Mouse (Mus musculus) lung, embryonic 14.5 days (tissue): ENCODE measurements around the gene Dnase1l1. TPM values are rescaled to one million over a fixed set of nuclear protein-coding genes. Genes with fewer than 3 reads are reported as not detected.

Experiments
- ATAC-seq: fragments of 200-750 bp; cut with Nextera tagmentation; 2 replicates; pipeline ENCODE4 v1.8.0; 2017; ENCODE audit warnings: mild to moderate bottlenecking, moderate TSS enrichment, moderate library complexity; ENCODE audit not compliant: insufficient read depth
- DNase-seq: peaks from one replicate; pipeline ENCODE4 v3.0.0-alpha.2; 2015
- H3K27ac ChIP-seq: fragments of 300-500 bp; sonication (generic); 2 replicates; pipeline ENCODE4 v1.5.1; 2014; ENCODE audit warnings: low read depth, mild to moderate bottlenecking, moderate library complexity
- H3K27me3 ChIP-seq: fragments of 300-500 bp; sonication (generic); 2 replicates; pipeline ENCODE4 v1.6.1; 2014; ENCODE audit warnings: low read length, control low read depth; ENCODE audit not compliant: insufficient read depth
- H3K36me3 ChIP-seq: fragments of 300-500 bp; sonication (generic); 2 replicates; pipeline ENCODE4 v1.6.1; 2014; ENCODE audit warnings: control low read depth; ENCODE audit not compliant: insufficient read depth
- H3K4me1 ChIP-seq: fragments of 300-500 bp; sonication (generic); 2 replicates; pipeline ENCODE4 v1.6.1; 2014; ENCODE audit warnings: antibody characterized with exemption, control low read depth; ENCODE audit not compliant: insufficient read depth
- H3K4me2 ChIP-seq: fragments of 300-500 bp; sonication (generic); 2 replicates; pipeline ENCODE4 v1.6.1; 2014; ENCODE audit warnings: mild to moderate bottlenecking
- H3K4me3 ChIP-seq: fragments of 300-500 bp; sonication (generic); 2 replicates; pipeline ENCODE4 v1.5.1; 2014; ENCODE audit warnings: low read depth, low read length
- H3K9ac ChIP-seq: fragments of 300-500 bp; sonication (generic); 2 replicates; pipeline ENCODE4 v1.6.1; 2014
- H3K9me3 ChIP-seq: fragments of 300-500 bp; sonication (generic); 2 replicates; pipeline ENCODE4 v1.6.1; 2016; ENCODE audit warnings: low read depth, low read length, control low read depth
- CTCF ChIP-seq: IDR thresholded peaks from 2 replicates; pipeline ENCODE4 v1.5.1; 2016; ENCODE audit warnings: antibody characterized with exemption, low read depth
- WGBS: fragments of 180-500 bp; shearing (Covaris S2); extraction: QIAGEN DNeasy Blood & Tissue Kit; methylation state at CpG from one replicate; pipeline ENCODE4 v1.1.7; 2014; 5-methylcytosine and 5-hydroxymethylcytosine counted together
- polyA plus RNA-seq: library from polyadenylated mRNA; unstranded; fragments of >200 nt; fragmentation: Nextera tagmentation; extraction: Ambion mirVana; gene quantifications from 2 replicates; pipeline ENCODE4 v1.2.1, GENCODE M21; 2014

Gene Dnase1l1
- polyA plus RNA-seq, 1 experiment from 2014 or later = 11.0 TPM

DNA sequence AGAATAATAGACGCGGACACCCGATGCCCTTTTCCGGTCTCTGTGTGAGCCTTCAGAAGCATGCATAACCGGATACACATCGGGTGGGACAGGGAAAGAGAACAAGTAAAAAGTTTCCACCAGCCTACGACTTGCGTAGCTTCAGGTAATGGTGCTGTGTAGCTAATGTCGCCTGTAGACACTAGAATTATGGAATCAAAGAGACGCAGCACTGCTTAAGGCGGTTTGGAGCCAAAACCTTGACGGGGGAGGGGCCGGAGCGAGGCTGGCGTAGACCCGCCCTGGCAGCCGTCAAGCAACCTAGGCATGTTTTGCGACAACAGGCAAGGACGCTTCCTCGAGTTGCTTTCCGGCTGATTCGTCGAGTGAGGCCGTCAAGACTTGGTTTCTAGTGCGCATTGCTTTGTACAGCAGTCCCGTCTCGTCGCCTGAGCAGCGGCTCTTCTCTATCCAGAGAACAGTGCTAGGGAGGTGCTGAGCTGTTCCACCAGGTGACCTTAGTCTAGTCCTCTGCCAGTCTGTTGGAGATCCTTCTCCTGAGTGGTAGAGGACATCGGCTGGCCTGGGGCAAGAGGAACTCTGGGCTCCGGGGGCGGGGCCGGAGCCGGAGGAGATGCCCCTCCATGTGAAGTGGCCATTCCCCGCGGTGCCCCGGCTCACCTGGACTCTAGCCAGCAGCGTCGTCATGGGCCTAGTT, 406 bp upstream of the Dnase1l1 start:
- 7% methylated on average over 39 of the region's 39 CpGs for WGBS
- ATAC-seq (peak; percentile 71), DNase-seq (peak; percentile 92)
- Histone ChIP-seq H3K4me3 (peak overlapping the region; percentile 55), H3K4me1 (no peaks in the 10 kb centered on the region), H3K9me3 (no peaks in the 10 kb centered on the region), H3K27ac (peak overlapping the region; percentile 89), H3K36me3 (peaks cover 4% of the 10 kb centered on the region; the same call in 1 of the 2 replicates), H3K27me3 (no peaks in the 10 kb centered on the region), H3K9ac (peak overlapping the region; percentile 65), H3K4me2 (peak overlapping the region; percentile 77)
- TF ChIP-seq CTCF = no peak

DNA sequence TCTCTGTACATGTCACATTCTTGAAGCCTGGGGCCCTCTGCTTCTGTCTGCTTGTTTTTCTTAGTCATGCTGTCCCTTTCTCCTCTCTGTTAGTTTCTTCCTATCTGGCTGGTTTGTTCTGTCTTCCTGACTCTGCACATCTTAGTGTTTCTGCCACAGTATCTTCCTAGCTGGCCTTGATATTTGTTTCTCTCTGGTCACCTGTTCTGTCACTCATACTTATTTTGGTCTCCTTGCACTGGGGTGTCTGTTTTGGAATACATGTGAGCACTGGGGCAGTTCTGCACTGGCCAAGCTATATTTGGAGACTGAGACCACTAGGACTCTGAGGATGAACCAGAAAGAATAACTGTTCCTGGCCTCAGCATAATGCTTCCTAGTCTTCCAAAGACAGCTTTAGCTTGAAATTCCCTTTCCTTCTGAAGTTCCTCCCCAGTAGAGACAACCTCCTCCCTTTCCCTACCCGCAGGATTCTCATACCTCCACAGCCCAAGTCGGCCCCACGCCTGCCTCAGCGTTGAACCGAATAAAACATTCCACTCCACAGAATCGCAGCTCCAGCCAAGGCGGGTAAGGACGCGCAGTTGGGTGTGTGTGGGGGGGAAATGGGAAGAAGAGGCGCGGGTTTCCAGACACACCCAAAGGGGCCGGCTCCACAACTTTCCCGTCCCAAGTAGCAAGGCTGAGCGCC, 951 bp downstream of the Dnase1l1 start:
- H3K4me3 ChIP-seq = peak overlapping the region; percentile 55
- H3K27me3 ChIP-seq = no peaks in the 10 kb centered on the region
- 0 out of 2 replicates have a peak, but pooled peaks cover 4% of the 10 kb centered on the region for H3K36me3 ChIP-seq
- ATAC-seq = no peak
- WGBS = 6% methylated on average over 14 of the region's 14 CpGs
- no peaks in the 10 kb centered on the region for H3K4me1 ChIP-seq
- peak overlapping the region; percentile 77 for H3K4me2 ChIP-seq
- H3K27ac ChIP-seq = peak overlapping the region; percentile 89
- TF ChIP-seq CTCF = no peak
- no peaks in the 10 kb centered on the region for H3K9me3 ChIP-seq
- no peak for DNase-seq
- peak overlapping the region; percentile 65 for H3K9ac ChIP-seq

DNA sequence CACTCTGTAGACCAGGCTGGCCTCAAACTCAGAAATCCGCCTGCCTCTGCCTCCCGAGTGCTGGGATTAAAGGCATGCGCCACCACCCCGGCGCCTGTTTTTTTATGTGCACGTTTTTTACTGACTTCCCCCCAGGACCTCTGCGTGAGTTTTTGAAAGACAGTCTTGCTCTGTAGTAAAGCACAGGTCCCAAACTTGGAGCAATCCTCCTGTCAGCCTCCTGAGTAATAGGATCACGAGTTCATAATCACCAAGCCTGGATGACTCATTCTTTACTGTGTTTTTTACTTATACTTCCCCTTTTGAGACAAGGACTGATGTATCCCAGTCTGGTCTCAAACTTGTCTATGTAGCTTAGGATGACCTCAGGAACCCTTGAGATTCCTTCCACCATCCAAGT, 4.2 kb downstream of the Dnase1l1 start:
- DNase-seq (no peak), ATAC-seq (no peak)
- no peak overlapping the region for H3K9ac ChIP-seq
- 65% methylated on average over 8 of the region's 8 CpGs for WGBS
- no peak overlapping the region for H3K4me3 ChIP-seq
- no peak overlapping the region for H3K4me2 ChIP-seq
- H3K9me3 ChIP-seq = no peaks in the 10 kb centered on the region
- H3K36me3 ChIP-seq = peaks cover 5% of the 10 kb centered on the region; the same call in 1 of the 2 replicates
- no peak overlapping the region for H3K27ac ChIP-seq
- no peaks in the 10 kb centered on the region for H3K27me3 ChIP-seq
- H3K4me1 ChIP-seq = no peaks in the 10 kb centered on the region
- TF ChIP-seq CTCF = no peak

DNA sequence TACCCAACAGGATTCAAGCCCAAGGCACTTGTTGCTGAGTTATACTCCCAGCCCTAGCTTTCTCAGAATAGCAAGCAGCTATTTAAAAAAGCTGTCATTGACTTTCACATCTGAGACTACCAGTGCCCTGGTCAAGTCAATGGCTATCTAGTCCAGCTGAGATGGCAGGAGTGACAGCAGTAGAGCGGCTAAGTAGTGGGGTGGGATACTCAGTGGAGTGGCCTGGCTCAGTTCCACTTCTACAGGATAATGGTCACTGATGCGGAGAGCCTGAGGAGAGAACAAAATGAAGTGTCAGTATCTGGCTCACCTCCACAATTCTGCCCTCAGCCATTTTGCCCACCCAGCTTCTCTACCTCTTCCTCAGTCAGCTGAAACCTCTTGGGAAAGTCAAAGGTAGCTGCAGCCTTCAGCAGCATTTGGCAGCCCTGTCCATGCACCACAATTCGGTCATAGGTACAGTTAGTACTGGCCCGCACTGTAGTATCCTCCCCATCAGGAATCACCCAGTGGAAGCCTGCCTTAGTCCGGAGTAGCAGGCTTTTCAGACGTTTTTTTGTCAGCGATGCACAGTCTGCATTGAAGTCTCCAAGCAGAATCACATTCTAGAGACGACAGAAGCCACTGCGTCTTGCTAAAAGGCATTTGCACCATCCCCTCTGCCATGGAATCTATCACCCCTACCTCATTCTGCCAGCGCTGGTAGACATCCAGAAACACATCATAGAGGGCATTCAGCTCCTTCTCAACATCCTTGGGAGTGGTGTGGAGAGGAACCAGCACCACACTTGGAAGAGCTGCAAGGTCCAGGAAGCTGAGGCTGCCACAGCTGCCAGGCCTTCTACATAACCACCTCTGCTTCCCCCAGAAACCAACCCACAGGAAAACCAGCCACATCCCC, 8.5 kb downstream of the Dnase1l1 start:
- no peak for TF ChIP-seq CTCF
- Histone ChIP-seq H3K36me3 (peaks cover 10% of the 10 kb centered on the region; the same call in 1 of the 2 replicates), H3K27ac (no peak overlapping the region), H3K27me3 (no peaks in the 10 kb centered on the region), H3K9ac (no peak overlapping the region), H3K4me1 (no peaks in the 10 kb centered on the region), H3K4me2 (no peak overlapping the region), H3K9me3 (no peaks in the 10 kb centered on the region), H3K4me3 (no peak overlapping the region)
- peak; percentile 38 for DNase-seq
- WGBS = 27% methylated on average over 10 of the region's 10 CpGs
- no peak for ATAC-seq

DNA sequence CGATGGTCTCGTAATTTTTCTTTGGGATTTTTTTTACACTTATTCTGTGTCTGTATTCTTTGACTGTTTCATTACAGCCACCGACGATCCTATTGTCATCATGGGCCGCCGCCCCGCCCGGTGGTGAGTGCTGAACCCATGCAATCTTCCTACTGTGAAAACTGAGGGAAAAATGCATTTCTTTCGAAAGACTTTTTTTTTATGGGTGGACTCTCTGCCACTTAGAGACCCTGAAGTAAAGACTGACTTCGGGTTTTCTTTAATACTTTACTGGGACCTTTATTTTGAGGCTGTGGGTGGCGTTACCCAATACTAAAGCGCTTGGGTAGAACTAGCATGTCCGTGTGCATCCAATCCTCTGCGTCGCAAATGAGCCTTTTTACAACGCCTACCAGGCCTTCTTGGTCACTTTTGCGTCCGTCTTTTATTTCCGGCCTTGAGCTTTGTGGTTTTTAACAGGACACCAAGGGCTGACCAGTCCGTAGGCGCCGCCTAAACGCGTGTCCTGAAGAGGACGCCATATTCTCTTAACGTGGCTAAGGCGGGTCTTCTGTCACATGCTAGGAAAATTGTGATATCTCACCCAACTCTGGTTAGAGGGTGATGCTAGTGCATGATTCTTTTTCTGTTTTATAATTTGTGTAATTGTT, 11.1 kb downstream of the Dnase1l1 start:
- WGBS = 9% methylated on average over 27 of the region's 27 CpGs

DNA sequence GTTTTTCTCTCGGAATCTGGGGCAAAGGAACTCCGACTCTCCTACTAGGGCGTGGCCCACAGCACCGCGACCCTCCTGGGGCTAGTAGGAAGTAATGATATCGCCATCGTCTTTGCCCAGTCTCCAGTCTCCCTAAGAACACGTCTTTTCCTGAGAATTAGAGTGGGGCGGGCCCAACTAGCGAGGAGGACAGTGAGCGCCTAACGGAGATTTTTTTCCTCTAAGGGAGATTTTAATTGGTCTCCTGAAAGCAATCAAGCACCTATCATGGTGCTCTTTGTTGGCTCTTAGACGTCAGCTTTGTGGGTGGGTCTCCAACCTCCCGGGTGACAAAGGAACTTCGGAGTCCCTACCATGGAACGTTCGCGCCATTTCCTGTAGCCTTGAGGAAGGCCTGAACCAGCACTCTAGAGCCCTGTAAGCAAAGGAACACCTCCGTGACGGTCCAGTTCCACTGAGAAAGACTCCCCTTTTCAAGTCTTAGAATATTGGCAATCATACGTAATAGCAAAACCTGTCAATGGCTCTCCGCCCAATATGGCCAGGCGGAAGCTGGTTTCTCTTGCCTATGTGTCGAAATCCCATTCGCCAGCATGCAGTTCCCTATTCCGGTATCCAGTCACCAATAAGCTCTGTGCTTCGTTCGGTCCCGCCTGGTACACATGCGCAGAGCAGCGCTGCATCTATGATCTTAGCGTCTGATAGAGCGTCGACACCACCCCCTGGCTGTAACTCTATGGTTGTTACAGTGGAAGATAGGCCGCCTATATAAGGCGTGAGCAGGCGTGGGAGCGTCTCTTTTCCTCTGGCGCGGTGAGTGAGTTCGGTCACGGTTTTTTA, 11.9 kb downstream of the Dnase1l1 start, which contains the start of gene Rpl10:
Gene Rpl10, plus strand, starts transcription at position 751 of the 840 bp plus-strand sequence.
- Histone ChIP-seq H3K27ac (peak within 1 kb of the TSS; percentile 92), H3K4me3 (peak within 1 kb of the TSS; percentile 58), H3K36me3 (peaks cover 10% of the 10 kb centered on the region; the same call in 1 of the 2 replicates), H3K9me3 (no peaks in the 10 kb centered on the region), H3K4me1 (no peaks in the 10 kb centered on the region), H3K4me2 (peak within 1 kb of the TSS; percentile 63), H3K9ac (peak within 1 kb of the TSS; percentile 79), H3K27me3 (no peaks in the 10 kb centered on the region)
- peak; percentile 54 for TF ChIP-seq CTCF
- DNase-seq = peak; percentile 97
- WGBS = 10% methylated on average over 42 of the region's 42 CpGs
- peak; percentile 96 for ATAC-seq

More for the DNA sequence above, 11.1 kb downstream of the Dnase1l1 start:
- TF ChIP-seq CTCF = no peak
- ATAC-seq (no peak), DNase-seq (peak; percentile 56)
- Histone ChIP-seq H3K9ac (peak overlapping the region; percentile 79), H3K9me3 (no peaks in the 10 kb centered on the region), H3K4me1 (no peaks in the 10 kb centered on the region), H3K36me3 (peaks cover 10% of the 10 kb centered on the region; the same call in 1 of the 2 replicates), H3K4me3 (peak overlapping the region; percentile 58), H3K4me2 (peak overlapping the region; percentile 63), H3K27ac (peak overlapping the region; percentile 77), H3K27me3 (no peaks in the 10 kb centered on the region)
